Mouse (Mus musculus) liver, embryonic 15.5 days (tissue): ENCODE measurements around the gene Rab22a. TPM values are rescaled to one million over a fixed set of nuclear protein-coding genes. Genes with fewer than 3 reads are reported as not detected.

Experiments
- ATAC-seq: fragments of 200-750 bp; cut with Nextera tagmentation; 2 replicates; pipeline ENCODE4 v1.8.0; 2017; ENCODE audit warnings: moderate number of reproducible peaks, mild to moderate bottlenecking, moderate library complexity; ENCODE audit not compliant: insufficient read depth
- H3K27ac ChIP-seq: fragments of 300-500 bp; sonication (generic); replicated peaks from 2 replicates; pipeline ENCODE4 v1.5.1; 2015; ENCODE audit warnings: mild to moderate bottlenecking, inconsistent platforms
- H3K27me3 ChIP-seq: fragments of 300-500 bp; sonication (generic); 2 replicates; pipeline ENCODE4 v1.6.1; 2015; ENCODE audit warnings: mild to moderate bottlenecking, inconsistent platforms
- H3K36me3 ChIP-seq: fragments of 300-500 bp; sonication (generic); replicated peaks from 2 replicates; pipeline ENCODE4 v1.6.1; 2015; ENCODE audit warnings: moderate library complexity, mild to moderate bottlenecking, inconsistent platforms
- H3K4me1 ChIP-seq: fragments of 300-500 bp; sonication (generic); replicated peaks from 2 replicates; pipeline ENCODE4 v1.6.1; 2015; ENCODE audit warnings: inconsistent platforms
- H3K4me2 ChIP-seq: fragments of 300-500 bp; sonication (generic); 2 replicates; pipeline ENCODE4 v1.6.1; 2015; ENCODE audit warnings: moderate library complexity, mild to moderate bottlenecking, inconsistent platforms
- H3K4me3 ChIP-seq: fragments of 300-500 bp; sonication (generic); replicated peaks from 2 replicates; pipeline ENCODE4 v1.5.1; 2015; ENCODE audit warnings: mild to moderate bottlenecking, inconsistent platforms
- H3K9ac ChIP-seq: fragments of 300-500 bp; sonication (generic); 2 replicates; pipeline ENCODE4 v1.6.1; 2015; ENCODE audit warnings: moderate library complexity, mild to moderate bottlenecking, inconsistent platforms
- H3K9me3 ChIP-seq: fragments of 300-500 bp; sonication (generic); replicated peaks from 2 replicates; pipeline ENCODE4 v1.6.1; 2016; ENCODE audit warnings: inconsistent platforms
- WGBS: fragments of 180-500 bp; shearing (Covaris S2); methylation state at CpG from one replicate; pipeline ENCODE4 v1.1.7; 2015; ENCODE audit warnings: mixed read lengths; ENCODE audit not compliant: insufficient replicate concordance; 5-methylcytosine and 5-hydroxymethylcytosine counted together
- polyA plus RNA-seq: library from polyadenylated mRNA; unstranded; fragments of >200 nt; fragmentation: Nextera tagmentation; extraction: Ambion mirVana; gene quantifications from 2 replicates; pipeline ENCODE4 v1.2.1, GENCODE M21; 2015

Gene Rab22a
- polyA plus RNA-seq, 1 experiment from 2014 or later = 14.6 TPM

GRCm38 (mm10) chr2:173647197-173647911 lies 12.2 kb upstream of the Rab22a start:
- no peak for ATAC-seq
- Histone ChIP-seq H3K27me3 (no peaks in the 10 kb centered on the region), H3K4me2 (no peak overlapping the region), H3K27ac (no peak overlapping the region), H3K4me1 (no peaks in the 10 kb centered on the region), H3K4me3 (no peak overlapping the region), H3K36me3 (no peaks in the 10 kb centered on the region), H3K9ac (no peak overlapping the region), H3K9me3 (no peaks in the 10 kb centered on the region)
- 73% methylated on average over 19 of the region's 19 CpGs for WGBS

GRCm38 (mm10) chr2:173649762-173650161 lies 9.8 kb upstream of the Rab22a start:
- no peaks in the 10 kb centered on the region for H3K36me3 ChIP-seq
- H3K4me3 ChIP-seq = no peak overlapping the region
- WGBS = 69% methylated on average over 10 of the region's 10 CpGs
- H3K27me3 ChIP-seq = no peaks in the 10 kb centered on the region
- no peak overlapping the region for H3K4me2 ChIP-seq
- no peak overlapping the region for H3K27ac ChIP-seq
- no peak overlapping the region for H3K9ac ChIP-seq
- H3K4me1 ChIP-seq = 0 out of 2 replicates have a peak, but pooled peaks cover 3% of the 10 kb centered on the region
- ATAC-seq = no peak
- H3K9me3 ChIP-seq = no peaks in the 10 kb centered on the region

GRCm38 (mm10) chr2:173653526-173653925 lies 6.0 kb upstream of the Rab22a start:
- 70% methylated on average over 5 of the region's 5 CpGs for WGBS
- Histone ChIP-seq H3K4me3 (no peak overlapping the region), H3K9ac (no peak overlapping the region), H3K36me3 (no peaks in the 10 kb centered on the region), H3K27ac (no peak overlapping the region), H3K4me1 (peaks cover 27% of the 10 kb centered on the region), H3K9me3 (no peaks in the 10 kb centered on the region), H3K27me3 (no peaks in the 10 kb centered on the region), H3K4me2 (no peak overlapping the region)
- no peak for ATAC-seq

- H3K27me3 ChIP-seq = no peaks in the 10 kb centered on the region
- H3K4me2 ChIP-seq = peak overlapping the region; percentile 93
- H3K9me3 ChIP-seq = no peaks in the 10 kb centered on the region
- peaks cover 62% of the 10 kb centered on the region for H3K4me1 ChIP-seq
- H3K4me3 ChIP-seq = peak overlapping the region; percentile 98; the same call in 1 of the 2 replicates
- 40% methylated on average over 6 of the region's 6 CpGs for WGBS
- H3K27ac ChIP-seq = peak overlapping the region; percentile 83
- ATAC-seq = no peak
- H3K36me3 ChIP-seq = peaks cover 12% of the 10 kb centered on the region
- H3K9ac ChIP-seq = peak overlapping the region; percentile 20; the same call in 1 of the 2 replicates
Measured at GRCm38 (mm10) chr2:173657736-173658135, 1.8 kb upstream of the Rab22a start.

GRCm38 (mm10) chr2:173658517-173658916 lies 1.0 kb upstream of the Rab22a start:
- Histone ChIP-seq H3K4me2 (peak overlapping the region; percentile 93), H3K4me3 (peak overlapping the region; percentile 98), H3K4me1 (peaks cover 70% of the 10 kb centered on the region), H3K27ac (peak overlapping the region; percentile 83), H3K9ac (peak overlapping the region; percentile 56; the same call in 1 of the 2 replicates), H3K36me3 (peaks cover 20% of the 10 kb centered on the region), H3K27me3 (no peaks in the 10 kb centered on the region), H3K9me3 (no peaks in the 10 kb centered on the region)
- WGBS = 77% methylated on average over 4 of the region's 4 CpGs
- no peak for ATAC-seq

- ATAC-seq = peak; percentile 51
- H3K4me1 ChIP-seq = peaks cover 83% of the 10 kb centered on the region
Measured at GRCm38 (mm10) chr2:173659926-173660684, 545 bp downstream of the Rab22a start.

GRCm38 (mm10) chr2:173662255-173662950 lies 2.8 kb downstream of the Rab22a start:
- Histone ChIP-seq H3K4me3 (no peak overlapping the region), H3K27me3 (no peaks in the 10 kb centered on the region), H3K27ac (no peak overlapping the region), H3K9me3 (no peaks in the 10 kb centered on the region), H3K9ac (no peak overlapping the region), H3K36me3 (peaks cover 47% of the 10 kb centered on the region), H3K4me1 (peaks cover 82% of the 10 kb centered on the region), H3K4me2 (no peak overlapping the region)
- ATAC-seq = no peak
- 57% methylated on average over 9 of the region's 9 CpGs for WGBS

More at GRCm38 (mm10) chr2:173659926-173660684, 545 bp downstream of the Rab22a start:
- H3K9ac ChIP-seq = peak overlapping the region; percentile 94
- under 1% methylated on average over 52 of the region's 52 CpGs for WGBS
- no peaks in the 10 kb centered on the region for H3K27me3 ChIP-seq
- peak overlapping the region; percentile 98 for H3K4me3 ChIP-seq
- peak overlapping the region; percentile 82 for H3K27ac ChIP-seq
- no peaks in the 10 kb centered on the region for H3K9me3 ChIP-seq
- H3K4me2 ChIP-seq = peak overlapping the region; percentile 93
- H3K36me3 ChIP-seq = peaks cover 33% of the 10 kb centered on the region

GRCm38 (mm10) chr2:173664736-173665135 lies 5.2 kb downstream of the Rab22a start:
- Histone ChIP-seq H3K4me1 (peaks cover 65% of the 10 kb centered on the region), H3K27me3 (no peaks in the 10 kb centered on the region), H3K9ac (no peak overlapping the region), H3K9me3 (no peaks in the 10 kb centered on the region), H3K4me2 (peak overlapping the region; percentile 2; the same call in 1 of the 2 replicates), H3K27ac (0 out of 2 replicates have a peak overlapping the region, but pooled peaks have one; percentile 2), H3K4me3 (no peak overlapping the region), H3K36me3 (peaks cover 48% of the 10 kb centered on the region)
- ATAC-seq = no peak
- 70% methylated on average over 4 of the region's 4 CpGs for WGBS

- Histone ChIP-seq H3K9me3 (no peaks in the 10 kb centered on the region), H3K4me1 (peaks cover 65% of the 10 kb centered on the region), H3K36me3 (peaks cover 48% of the 10 kb centered on the region), H3K27me3 (no peaks in the 10 kb centered on the region), H3K4me3 (no peak overlapping the region), H3K27ac (peak overlapping the region; percentile 2; the same call in 1 of the 2 replicates), H3K9ac (no peak overlapping the region), H3K4me2 (peak overlapping the region; percentile 2; the same call in 1 of the 2 replicates)
- ATAC-seq = peak; percentile 61
- 23% methylated on average over 2 of the region's 2 CpGs for WGBS
Measured at GRCm38 (mm10) chr2:173665271-173665670, 5.7 kb downstream of the Rab22a start.

GRCm38 (mm10) chr2:173666876-173667275 lies 7.3 kb downstream of the Rab22a start:
- WGBS = 71% methylated on average over 3 of the region's 3 CpGs
- Histone ChIP-seq H3K27ac (no peak overlapping the region), H3K9me3 (no peaks in the 10 kb centered on the region), H3K36me3 (peaks cover 45% of the 10 kb centered on the region), H3K4me3 (no peak overlapping the region), H3K27me3 (no peaks in the 10 kb centered on the region), H3K9ac (no peak overlapping the region), H3K4me1 (peaks cover 55% of the 10 kb centered on the region), H3K4me2 (no peak overlapping the region)
- ATAC-seq = no peak
